Mouse (Mus musculus) layer of hippocampus, adult 2 months (tissue): ENCODE data around the gene Sdr42e1. TPM values are rescaled to one million over a fixed set of nuclear protein-coding genes. Genes with fewer than 3 reads are reported as not detected.
A peak's percentile ranks its signal among the peaks of the same experiment; 100 is the strongest.

Experiments
- DNase-seq, 2 experiments: peaks; one replicate each; pipeline ENCODE4 v3.0.0; 2022; ENCODE audit warnings: low spot score in 2 of 2
- H3K27ac ChIP-seq: fragments of 200-600 bp; 2 replicates; pipeline ENCODE4 v1.8.1; 2022
- H3K4me3 ChIP-seq: fragments of 200-600 bp; 2 replicates; pipeline ENCODE4 v1.8.1; 2022; ENCODE audit warnings: mild to moderate bottlenecking
- CTCF ChIP-seq: fragments of 200-600 bp; conservative IDR thresholded peaks from 2 replicates; pipeline ENCODE4 v1.8.1; 2022; ENCODE audit warnings: antibody characterized with exemption, mild to moderate bottlenecking, moderate library complexity
- total RNA-seq, 2 experiments: library from RNA; stranded (reverse); gene quantifications; 2 replicates each; pipeline ENCODE4 v1.2.3; 2021

Sdr42e1 gene
- total RNA-seq, 2 experiments from 2014 or later: 5.4 to 5.7 TPM

DNA sequence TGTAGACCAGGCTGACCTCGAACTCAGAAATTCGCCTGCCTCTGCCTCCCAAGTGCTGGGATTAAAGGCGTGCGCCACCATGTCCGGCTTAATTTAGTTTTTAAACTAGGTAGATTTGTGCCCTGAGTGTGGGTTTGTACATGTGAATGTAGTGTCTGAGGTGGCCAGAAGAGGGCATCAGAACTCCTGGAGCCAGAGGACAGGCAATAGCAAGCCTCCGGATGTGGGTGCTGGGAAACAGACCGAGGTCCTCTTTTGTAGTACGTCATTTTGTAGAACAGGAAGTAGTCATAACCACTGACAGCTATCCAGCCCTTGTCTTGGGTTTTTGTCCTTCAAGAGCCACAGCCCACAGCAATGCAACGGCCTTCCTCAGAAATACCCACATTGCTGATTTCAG is 33.9 kb downstream of the Sdr42e1 start:
- TF ChIP-seq CTCF: 0 out of 2 replicates have a peak, but pooled peaks have one; percentile 8
- H3K4me3 ChIP-seq: no peak overlapping the region
- no peak overlapping the region for H3K27ac ChIP-seq
- no peak for DNase-seq

DNA sequence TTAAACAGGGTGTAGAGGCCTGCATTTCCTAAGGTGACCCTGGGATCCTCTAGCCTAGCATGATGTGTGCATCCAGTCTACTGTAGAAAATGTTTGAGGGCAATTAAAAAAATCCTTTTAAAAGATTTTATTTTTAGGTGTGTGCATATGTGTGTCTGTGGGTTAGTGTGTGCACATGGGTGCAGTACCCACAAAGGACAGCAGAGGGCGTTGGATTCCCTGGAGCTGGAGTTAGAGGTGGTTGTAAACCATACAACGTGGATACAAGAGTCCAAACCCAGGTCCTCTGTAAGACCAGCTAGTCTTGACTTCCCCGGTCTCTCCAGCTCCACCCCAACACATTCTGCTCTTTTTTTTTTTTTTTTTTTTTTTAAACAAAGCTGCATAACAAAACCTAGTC is 36.0 kb downstream of the Sdr42e1 start:
- DNase-seq: no peak
- peak; percentile 49 for TF ChIP-seq CTCF

DNA sequence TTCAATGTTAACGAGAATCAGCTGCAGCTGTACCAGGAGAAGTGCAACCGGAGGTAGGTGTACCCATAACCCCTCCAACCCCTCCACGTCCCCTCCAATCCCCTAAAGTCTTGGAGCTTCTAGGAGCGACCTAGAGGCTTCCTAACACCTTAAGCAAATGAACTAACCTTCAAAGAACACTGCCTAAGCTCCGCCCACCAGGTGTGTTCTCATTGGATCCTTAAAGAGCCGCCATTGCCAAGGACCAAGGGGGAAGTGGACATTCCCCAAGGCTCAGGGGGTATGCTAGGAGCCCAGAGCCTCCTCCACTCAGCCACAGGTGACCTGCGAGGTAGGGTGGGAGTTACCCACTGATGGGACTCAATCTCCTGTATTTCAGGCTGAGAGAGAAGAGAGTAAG is 39.1 kb downstream of the Sdr42e1 start:
- TF ChIP-seq CTCF: no peak
- Histone ChIP-seq H3K4me3 (no peak overlapping the region), H3K27ac (no peak overlapping the region)
- no peak for DNase-seq

More for the DNA sequence above, 36.0 kb downstream of the Sdr42e1 start:
- no peak overlapping the region for H3K27ac ChIP-seq
- no peak overlapping the region for H3K4me3 ChIP-seq

DNA sequence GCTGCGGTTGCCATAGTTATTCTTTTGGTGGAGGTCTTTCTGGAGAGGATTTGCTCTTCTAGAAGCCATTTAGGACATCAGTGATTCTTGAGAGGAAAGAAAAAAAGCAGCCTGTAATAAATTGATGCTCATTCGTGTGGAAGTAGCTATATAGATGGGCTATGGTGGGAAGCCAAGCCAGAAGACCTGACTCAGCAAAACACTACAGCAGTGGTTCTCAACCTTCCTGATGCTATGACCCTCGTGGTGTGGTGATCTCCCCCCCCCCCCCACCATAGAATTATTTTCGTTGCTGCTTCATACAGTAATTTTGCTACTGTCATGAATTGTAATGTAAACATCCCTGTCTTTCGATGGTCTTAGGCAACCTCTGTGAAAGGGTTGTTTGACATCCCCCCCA is 41.0 kb downstream of the Sdr42e1 start:
- H3K27ac ChIP-seq: no peak overlapping the region
- TF ChIP-seq CTCF: no peak
- no peak overlapping the region for H3K4me3 ChIP-seq
- no peak for DNase-seq

DNA sequence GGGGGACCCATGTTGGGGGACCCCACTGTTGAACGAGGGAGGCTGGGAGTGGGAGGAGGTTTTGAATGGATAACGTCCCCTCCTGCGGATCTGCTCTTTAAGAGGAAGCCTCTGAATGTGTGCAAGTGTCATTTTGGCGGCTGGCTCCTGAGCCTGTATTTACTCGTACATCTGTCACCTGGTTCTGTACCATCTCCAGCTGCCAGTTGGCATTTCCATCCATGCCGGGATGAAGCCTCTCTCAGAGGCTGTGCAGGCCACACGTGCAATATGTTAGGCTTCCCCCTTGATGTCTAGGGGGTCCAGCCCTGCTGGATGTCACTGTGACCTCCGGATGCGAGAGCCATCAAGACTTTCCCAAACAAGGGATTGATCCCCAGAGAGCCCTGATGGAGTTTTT is 46.4 kb downstream of the Sdr42e1 start:
- Histone ChIP-seq H3K4me3 (no peak overlapping the region), H3K27ac (no peak overlapping the region)
- no peak for DNase-seq
- TF ChIP-seq CTCF: no peak

DNA sequence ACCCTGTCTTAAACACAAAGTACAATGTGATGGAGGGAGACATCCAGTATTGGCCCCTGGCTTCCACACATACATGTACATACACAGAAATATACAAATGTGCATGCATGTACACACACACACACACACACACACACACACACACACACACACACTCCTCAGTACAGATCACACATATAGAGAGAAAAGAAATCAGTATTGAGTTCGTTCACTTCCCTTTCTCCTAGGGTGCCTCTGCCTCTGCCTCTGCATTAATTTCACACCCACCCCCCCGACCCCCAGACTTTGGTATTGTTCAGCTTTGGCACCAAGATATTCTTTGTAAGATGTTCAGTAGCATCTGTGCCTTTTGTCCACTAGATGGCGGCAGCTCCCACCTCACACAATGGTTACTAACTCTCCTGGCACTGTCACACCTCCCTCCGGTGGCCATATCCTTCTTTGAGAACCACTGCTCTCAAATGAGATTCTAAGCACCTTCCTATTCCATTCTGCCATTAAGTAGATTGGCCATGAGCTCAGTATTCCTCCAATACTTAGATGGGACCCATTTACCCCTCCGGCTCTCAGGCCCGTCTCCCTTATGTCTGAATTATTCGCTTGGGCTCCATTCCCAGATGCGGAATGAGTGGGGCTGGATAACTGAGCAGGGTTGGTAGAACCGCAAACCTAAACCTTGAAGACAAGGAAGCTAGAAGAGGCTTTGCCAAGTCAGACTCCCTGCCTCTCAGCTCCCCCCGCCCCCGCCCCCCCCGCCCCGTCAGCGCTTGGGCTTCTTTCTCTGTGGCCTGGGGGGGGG is 47.2 kb downstream of the Sdr42e1 start:
- TF ChIP-seq CTCF: peak; percentile 81
- H3K4me3 ChIP-seq: 0 out of 2 replicates have a peak overlapping the region, but pooled peaks have one; percentile 9
- peak; percentile 23 to 58 for DNase-seq
- no peak overlapping the region for H3K27ac ChIP-seq

DNA sequence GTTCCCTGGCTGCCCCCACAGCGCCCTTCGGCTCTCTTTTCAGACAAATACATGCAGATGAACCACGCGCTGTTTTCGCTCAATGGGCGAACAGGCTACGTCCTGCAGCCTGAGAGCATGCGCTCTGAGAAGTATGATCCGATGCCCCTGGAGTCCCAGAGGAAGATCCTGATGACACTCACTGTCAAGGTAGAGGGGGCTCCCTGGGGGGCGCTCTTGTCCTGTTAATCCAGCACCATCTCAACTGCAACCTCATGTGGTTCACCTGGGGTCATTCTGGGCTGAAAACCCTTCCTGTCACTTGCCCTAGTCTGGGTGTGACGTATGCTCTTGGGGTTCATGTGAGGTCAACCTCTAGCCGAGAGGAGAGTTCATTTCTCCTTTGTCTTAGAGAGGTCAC is 60.6 kb downstream of the Sdr42e1 start:
- TF ChIP-seq CTCF: no peak
- DNase-seq: no peak
- H3K27ac ChIP-seq: no peak overlapping the region
- no peak overlapping the region for H3K4me3 ChIP-seq

Other genes with a start within 250 kb of the Sdr42e1 start
- 1 to 10 TPM; 3.3 to 4.1 TPM for gene Plcg2, start 175.4 kb downstream of the Sdr42e1 start, total RNA-seq
- gene Hsd17b2, start 28.2 kb upstream of the Sdr42e1 start, total RNA-seq: under 1 TPM in 1 of 2 experiments, not detected in 1; 0.27 TPM
- gene Mphosph6, start 128.3 kb upstream of the Sdr42e1 start, total RNA-seq: 10 to 100 TPM; 21.1 to 24.8 TPM